Mouse (Mus musculus): ENCODE data around the gene Mmp1b. TPM values are rescaled to one million over a fixed set of nuclear protein-coding genes. Genes with fewer than 3 reads are reported as not detected.

Mmp1b gene
- not detected in 2 replicates for polyA plus RNA-seq (2015; fragmentation: Nextera tagmentation; extraction: Ambion mirVana)

GRCm38 (mm10) chr9:7387947-7388346, at the start of gene Mmp1b:
Gene Mmp1b, minus strand, starts transcription at chr9:7388047.

GRCm38 (mm10) chr9:7344107-7344506, 43.7 kb downstream of the Mmp1b start, which contains the start of gene Mmp12:
Gene Mmp12, plus strand, starts transcription at chr9:7344381.

Other genes with a start within 250 kb of the Mmp1b start
- 7.2 and 10.3 TPM in 2 replicates for gene Dync2h1, start 203.6 kb downstream of the Mmp1b start, polyA plus RNA-seq (2015; fragmentation: Nextera tagmentation; extraction: Ambion mirVana)
- 148 and 181 TPM in 2 replicates for gene Dcun1d5, start 203.5 kb downstream of the Mmp1b start, polyA plus RNA-seq (2015; fragmentation: Nextera tagmentation; extraction: Ambion mirVana)
- gene Mmp13, start 115.5 kb downstream of the Mmp1b start, polyA plus RNA-seq (2015; fragmentation: Nextera tagmentation; extraction: Ambion mirVana) = 0.79 and 1.8 TPM in 2 replicates
- 0.80 and 0.84 TPM in 2 replicates for gene Mmp12, start 43.7 kb downstream of the Mmp1b start, polyA plus RNA-seq (2015; fragmentation: Nextera tagmentation; extraction: Ambion mirVana)
- 0.10 and 0.13 TPM in 2 replicates for gene Mmp3, start 57.8 kb upstream of the Mmp1b start, polyA plus RNA-seq (2015; fragmentation: Nextera tagmentation; extraction: Ambion mirVana)
- 0.11 TPM in 1 of 2 replicates, not detected in the other for gene Mmp10, start 114.3 kb upstream of the Mmp1b start, polyA plus RNA-seq (2015; fragmentation: Nextera tagmentation; extraction: Ambion mirVana)
- 1.8 TPM in 2 replicates for gene Mmp8, start 170.4 kb upstream of the Mmp1b start, polyA plus RNA-seq (2015; fragmentation: Nextera tagmentation; extraction: Ambion mirVana)
- 0.08 TPM in 1 of 2 replicates, not detected in the other for gene Mmp27, start 183.3 kb upstream of the Mmp1b start, polyA plus RNA-seq (2015; fragmentation: Nextera tagmentation; extraction: Ambion mirVana)
- gene Mmp20, start 240.2 kb upstream of the Mmp1b start, polyA plus RNA-seq (2015; fragmentation: Nextera tagmentation; extraction: Ambion mirVana) = not detected in 2 replicates